Mouse (Mus musculus): ENCODE measurements at regions not wholly inside any gene's neighbourhood (a gene's known extent, or its start where the extent isn't known, plus 50 kb on each side); places are given as distances from the start of the nearest gene placed in this dataset.

DNA sequence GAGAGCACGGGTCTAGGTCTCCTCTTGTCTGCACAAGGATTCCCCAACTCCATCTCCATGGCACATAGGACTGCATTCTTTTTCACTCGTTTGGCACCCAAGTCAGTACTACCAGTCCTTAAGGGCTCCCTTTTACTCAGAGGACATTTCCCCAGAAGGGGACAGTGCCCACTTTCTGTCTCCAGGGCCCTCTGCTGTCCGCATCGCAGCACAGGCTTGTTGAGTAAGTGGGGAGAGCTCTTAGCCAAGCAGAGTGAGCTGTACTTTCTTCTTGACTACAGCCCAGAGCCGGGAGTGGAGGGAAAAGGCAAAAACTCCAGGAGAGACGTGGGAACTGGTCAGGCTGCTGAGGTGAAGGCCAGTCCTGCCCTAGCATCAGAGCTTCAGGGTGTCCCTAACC, 69.5 kb upstream of the Agap1 start:
- ATAC-seq (ENCODE audit: low read depth): no peak
- no peaks in the 10 kb centered on the region for H3K9me3 ChIP-seq (replicated peaks)
- H3K27me3 ChIP-seq: no peaks in the 10 kb centered on the region
- WGBS (ENCODE audit: insufficient replicate concordance): 50% methylated on average over 6 of the region's 6 CpGs
- no peak overlapping the region for H3K4me2 ChIP-seq
- no peaks in the 10 kb centered on the region for H3K36me3 ChIP-seq
- no peak overlapping the region for H3K27ac ChIP-seq
- H3K4me1 ChIP-seq (replicated peaks): no peaks in the 10 kb centered on the region
- H3K9ac ChIP-seq: no peak overlapping the region
- DNase-seq: no peak
- H3K4me3 ChIP-seq (replicated peaks): no peak overlapping the region

GRCm38 (mm10) chr1:89392711-89393110, 61.9 kb upstream of the Agap1 start:
- no peaks in the 10 kb centered on the region for H3K9me3 ChIP-seq (replicated peaks)
- H3K9ac ChIP-seq: no peak overlapping the region
- 43% methylated on average over 4 of the region's 4 CpGs for WGBS (ENCODE audit: insufficient replicate concordance)
- H3K4me2 ChIP-seq: no peak overlapping the region
- H3K27me3 ChIP-seq: no peaks in the 10 kb centered on the region
- no peak overlapping the region for H3K27ac ChIP-seq
- no peaks in the 10 kb centered on the region for H3K36me3 ChIP-seq
- ATAC-seq (ENCODE audit: low read depth) (no peak), DNase-seq (no peak)
- H3K4me1 ChIP-seq (replicated peaks): no peaks in the 10 kb centered on the region
- H3K4me3 ChIP-seq (replicated peaks): no peak overlapping the region

DNA sequence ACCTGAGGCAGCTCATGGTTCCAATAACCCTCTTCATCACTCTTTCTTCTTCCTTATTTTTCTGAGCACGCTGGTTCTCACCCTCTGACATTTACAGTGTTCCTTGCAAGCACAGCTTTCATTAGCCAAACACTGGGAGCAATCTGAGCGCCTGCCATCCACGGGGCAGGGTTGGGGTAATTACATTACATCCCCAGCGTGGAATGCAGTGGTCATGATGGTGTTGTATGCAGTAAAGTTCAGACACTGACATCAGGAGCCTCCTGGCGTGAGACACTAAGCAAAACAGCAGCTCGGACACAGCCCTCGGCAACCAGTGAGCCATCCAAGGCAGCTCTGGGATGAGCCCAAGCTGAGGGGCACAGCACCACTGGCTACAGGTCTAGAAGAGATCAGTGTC, 60.1 kb upstream of the Agap1 start:
- ATAC-seq (ENCODE audit: low read depth) (no peak), DNase-seq (no peak)
- Histone ChIP-seq H3K27ac (no peak overlapping the region), H3K27me3 (no peaks in the 10 kb centered on the region), H3K4me1 (replicated peaks) (no peaks in the 10 kb centered on the region), H3K9me3 (replicated peaks) (no peaks in the 10 kb centered on the region), H3K4me2 (no peak overlapping the region), H3K36me3 (no peaks in the 10 kb centered on the region), H3K4me3 (replicated peaks) (no peak overlapping the region), H3K9ac (no peak overlapping the region)
- 56% methylated on average over 7 of the region's 7 CpGs for WGBS (ENCODE audit: insufficient replicate concordance)

GRCm38 (mm10) chr1:89400734-89401202, 53.8 kb upstream of the Agap1 start:
- H3K27me3 ChIP-seq: no peaks in the 10 kb centered on the region
- no peaks in the 10 kb centered on the region for H3K36me3 ChIP-seq
- no peak overlapping the region for H3K4me3 ChIP-seq (replicated peaks)
- 61% methylated on average over 10 of the region's 10 CpGs for WGBS (ENCODE audit: insufficient replicate concordance)
- no peaks in the 10 kb centered on the region for H3K4me1 ChIP-seq (replicated peaks)
- H3K27ac ChIP-seq: no peak overlapping the region
- DNase-seq (no peak), ATAC-seq (ENCODE audit: low read depth) (no peak)
- no peak overlapping the region for H3K4me2 ChIP-seq
- H3K9ac ChIP-seq: no peak overlapping the region
- no peaks in the 10 kb centered on the region for H3K9me3 ChIP-seq (replicated peaks)

GRCm38 (mm10) chr1:89402513-89403210, 51.9 kb upstream of the Agap1 start:
- H3K4me2 ChIP-seq: no peak overlapping the region
- H3K4me1 ChIP-seq (replicated peaks): no peaks in the 10 kb centered on the region
- H3K4me3 ChIP-seq (replicated peaks): no peak overlapping the region
- H3K27ac ChIP-seq: no peak overlapping the region
- 50% methylated on average over 5 of the region's 5 CpGs for WGBS (ENCODE audit: insufficient replicate concordance)
- H3K9me3 ChIP-seq (replicated peaks): no peaks in the 10 kb centered on the region; the same call in 1 of the 2 replicates
- no peak for ATAC-seq (ENCODE audit: low read depth)
- H3K27me3 ChIP-seq: no peaks in the 10 kb centered on the region
- no peaks in the 10 kb centered on the region for H3K36me3 ChIP-seq
- no peak for DNase-seq
- no peak overlapping the region for H3K9ac ChIP-seq

DNA sequence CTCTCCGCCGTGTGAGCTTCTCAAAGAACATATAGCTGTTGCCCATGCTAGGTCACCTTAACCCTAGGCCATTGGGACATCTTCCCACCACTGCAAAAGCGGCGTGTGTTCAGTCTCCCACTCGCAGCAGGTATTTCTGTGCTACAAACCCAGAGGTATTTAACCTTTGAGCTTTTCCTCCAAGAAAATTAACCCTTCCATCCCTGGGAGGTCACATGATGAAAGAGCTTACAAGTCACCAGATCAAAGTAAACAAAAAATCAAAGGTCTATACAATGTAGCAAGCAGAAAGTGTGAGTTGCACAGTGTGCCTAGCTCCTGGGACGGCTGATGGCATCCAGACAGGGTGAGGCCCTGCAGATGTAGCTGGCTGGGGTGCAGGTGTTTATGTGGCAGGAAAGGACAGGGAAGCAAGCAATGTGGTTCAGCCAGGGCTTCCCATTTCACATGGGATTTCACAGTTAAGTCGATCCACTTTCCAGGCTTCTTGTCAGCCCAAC, 51.0 kb upstream of the Agap1 start:
- Histone ChIP-seq H3K4me1 (replicated peaks) (no peaks in the 10 kb centered on the region), H3K9me3 (replicated peaks) (peaks cover 2% of the 10 kb centered on the region; the same call in 1 of the 2 replicates), H3K27ac (no peak overlapping the region), H3K9ac (no peak overlapping the region), H3K4me3 (replicated peaks) (no peak overlapping the region), H3K27me3 (no peaks in the 10 kb centered on the region), H3K4me2 (no peak overlapping the region), H3K36me3 (no peaks in the 10 kb centered on the region)
- DNase-seq (no peak), ATAC-seq (ENCODE audit: low read depth) (no peak)
- 63% methylated on average over 7 of the region's 7 CpGs for WGBS (ENCODE audit: insufficient replicate concordance)

Data from liver, embryonic 13.5 days (tissue).